Mouse (Mus musculus): ENCODE results near the gene Zfp442. TPM values are rescaled to one million over a fixed set of nuclear protein-coding genes. Genes with fewer than 3 reads are reported as not detected.
"Not testable (repeated sequence)": the region's sequence is repeated elsewhere in the genome, so short reads cannot be mapped to it uniquely, and the experiment has no call there.

Gene Zfp442
- 0.41 and 0.43 TPM in 2 replicates for polyA plus RNA-seq (2012; rRNA removed)

GRCm38 (mm10) chr2:150451180-150451919, at the start of gene Zfp442:
Zfp442 (minus strand) TSS chr2:150451486.
- DNase-seq (ENCODE audit: low read depth) = peak; percentile 26

DNA sequence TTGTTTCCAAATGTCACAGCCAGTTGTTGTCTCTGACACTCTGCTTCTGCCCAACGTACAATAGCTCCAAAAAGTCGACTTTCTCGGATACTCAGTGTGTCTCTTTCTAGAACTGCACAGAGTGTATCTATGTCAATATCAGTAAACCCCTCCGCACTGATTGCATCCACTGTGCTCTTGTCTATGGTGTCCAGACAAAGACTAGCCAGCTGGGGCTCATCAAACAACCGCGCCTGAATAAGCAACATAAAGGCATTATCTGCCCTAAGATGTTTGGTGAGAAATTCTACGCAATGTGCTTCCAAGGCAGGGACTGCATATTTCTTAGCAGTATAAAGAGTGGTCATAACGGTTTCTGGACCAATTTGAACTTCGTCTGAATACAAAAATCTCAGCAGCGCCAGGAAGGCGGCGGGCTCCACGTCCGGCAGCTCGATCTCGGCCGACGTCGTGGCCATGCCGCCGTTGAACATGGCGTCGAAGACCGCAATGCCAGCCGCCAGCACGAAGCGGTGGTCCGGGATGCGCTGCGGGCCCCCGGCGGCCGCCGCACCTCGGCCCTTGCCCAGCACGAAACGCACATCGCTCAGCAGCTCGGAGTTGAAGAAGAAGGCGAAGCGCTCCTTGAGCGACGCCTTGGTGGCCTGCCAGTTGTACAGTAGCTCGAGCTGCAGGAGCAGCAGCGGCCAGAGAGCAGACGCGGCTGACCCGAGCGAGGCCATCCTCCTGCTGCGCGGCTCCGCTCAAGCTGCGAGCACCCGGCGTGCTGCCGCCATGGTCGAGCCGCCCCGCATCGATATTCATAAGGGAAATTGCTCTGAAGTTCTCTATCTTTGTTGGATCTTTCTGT, 49.1 kb upstream of the Zfp442 start:
- not testable (repeated sequence) for DNase-seq (ENCODE audit: low read depth)

- no peak for DNase-seq (ENCODE audit: low read depth)
Observed at GRCm38 (mm10) chr2:150493031-150493430, 41.7 kb upstream of the Zfp442 start.

GRCm38 (mm10) chr2:150484939-150485778, 33.9 kb upstream of the Zfp442 start, which contains the start of gene Zfp345:
Zfp345 (minus strand) TSS chr2:150485091.
- DNase-seq (ENCODE audit: low read depth) = not testable (repeated sequence)

DNA sequence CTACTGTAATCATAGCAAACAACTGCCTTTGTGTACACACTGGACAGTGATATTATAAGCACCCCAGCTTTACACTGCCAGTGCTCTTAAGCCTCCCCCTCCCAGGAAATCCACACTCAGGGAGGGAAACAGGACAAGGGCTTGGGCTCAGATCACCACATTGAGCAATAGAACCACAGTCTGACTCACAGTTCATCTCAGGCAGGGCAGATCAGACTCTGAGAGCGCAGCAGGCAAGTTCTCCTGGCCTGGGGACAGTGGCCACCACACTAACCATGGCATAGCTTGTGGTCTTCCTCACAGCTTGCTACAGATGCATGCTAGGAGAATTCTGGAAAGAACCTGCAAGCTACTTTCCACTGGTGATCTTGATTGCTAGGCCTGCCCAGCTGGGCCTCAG, 12.2 kb downstream of the Zfp442 start:
- DNase-seq (ENCODE audit: low read depth) = not testable (repeated sequence)

- not testable (repeated sequence) for DNase-seq (ENCODE audit: low read depth)
Observed at GRCm38 (mm10) chr2:150412146-150412545, 39.1 kb downstream of the Zfp442 start.

DNA sequence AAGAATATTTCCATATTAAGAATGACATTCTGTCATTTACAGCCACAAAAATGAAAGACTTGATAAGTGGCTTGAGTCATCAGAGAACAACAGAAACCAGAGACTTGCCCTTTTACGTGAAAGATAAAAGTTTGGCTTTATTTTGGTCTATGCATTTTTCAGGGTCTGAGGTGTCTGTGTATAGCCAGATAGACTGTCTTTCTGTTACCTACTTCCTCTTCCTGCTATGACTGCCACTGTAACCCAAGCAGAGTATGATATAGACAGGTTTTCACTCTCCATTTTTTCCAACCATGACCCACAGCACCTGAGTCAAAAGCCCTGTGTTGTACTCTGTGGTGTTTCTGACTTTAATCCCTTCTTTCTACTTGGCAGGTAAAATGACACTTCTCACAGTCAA, 61.1 kb downstream of the Zfp442 start:
- DNase-seq (ENCODE audit: low read depth) = no peak

- DNase-seq (ENCODE audit: low read depth) = not testable (repeated sequence)
Observed at GRCm38 (mm10) chr2:150385553-150386106, 65.7 kb downstream of the Zfp442 start.

GRCm38 (mm10) chr2:150362878-150363229, 88.4 kb downstream of the Zfp442 start:
- DNase-seq (ENCODE audit: low read depth) = no peak

- peak; percentile 82 for DNase-seq (ENCODE audit: low read depth)
Observed at GRCm38 (mm10) chr2:150362113-150362877, 89.0 kb downstream of the Zfp442 start, which contains the start of gene 3300002I08Rik. 3300002I08Rik (minus strand) TSS chr2:150362765.

Other genes starting within 250 kb of the Zfp442 start
- gene Zfp937, start 233.4 kb downstream of the Zfp442 start, polyA plus RNA-seq (2012; rRNA removed) = 0.78 and 1.2 TPM in 2 replicates
- 0.15 and 0.34 TPM in 2 replicates for gene Gm21994, start 195.9 kb downstream of the Zfp442 start, polyA plus RNA-seq (2012; rRNA removed)
- not detected in 2 replicates for gene Gm14124, start 194.0 kb downstream of the Zfp442 start, polyA plus RNA-seq (2012; rRNA removed)
- not detected in 2 replicates for gene Gm10130, start 127.8 kb downstream of the Zfp442 start, polyA plus RNA-seq (2012; rRNA removed)
- 2.6 and 2.7 TPM in 2 replicates for gene 3300002I08Rik, start 88.7 kb downstream of the Zfp442 start, polyA plus RNA-seq (2012; rRNA removed)
- gene Zfp345, start 33.6 kb upstream of the Zfp442 start, polyA plus RNA-seq (2012; rRNA removed) = not detected in 2 replicates
- gene Cst7, start 118.9 kb upstream of the Zfp442 start, polyA plus RNA-seq (2012; rRNA removed) = 0.47 TPM in 2 replicates
- gene Apmap, start 157.1 kb upstream of the Zfp442 start, polyA plus RNA-seq (2012; rRNA removed) = 132 and 182 TPM in 2 replicates
- 33.4 and 42.7 TPM in 2 replicates for gene Acss1, start 217.0 kb upstream of the Zfp442 start, polyA plus RNA-seq (2012; rRNA removed)
- not detected in 2 replicates for gene Vsx1, start 237.9 kb upstream of the Zfp442 start, polyA plus RNA-seq (2012; rRNA removed)